Mouse (Mus musculus) testis, adult 2 months (tissue): Measurements from ENCODE around the gene Ablim1.

Experiments
- CTCF ChIP-seq: fragments of 200-500 bp; IDR thresholded peaks from 2 replicates; pipeline ENCODE4 v1.5.1; 2012; ENCODE audit warnings: low read depth, mild to moderate bottlenecking, inconsistent platforms, low read length, moderate library complexity; ENCODE audit not compliant: control insufficient read depth, insufficient read depth, insufficient replicate concordance
- POLR2A ChIP-seq: fragments of 200-500 bp; IDR thresholded peaks from 2 replicates; pipeline ENCODE4 v1.6.1; 2012; ENCODE audit warnings: low read depth, mild to moderate bottlenecking, inconsistent platforms, low read length, moderate library complexity; ENCODE audit not compliant: control insufficient read depth

GRCm38 (mm10) chr19:57243606-57244005 lies 71.1 kb downstream of the Ablim1 start:
- TF ChIP-seq CTCF (no peak), POLR2A (no peak)
